Mouse (Mus musculus) telencephalon, adult 2 months (tissue): ENCODE data around the gene Gng3.

Experiments
- DNase-seq: peaks from one replicate; pipeline ENCODE4 v3.0.0-alpha.2; 2011; ENCODE audit warnings: low read depth, low spot score

The Gng3 gene

DNA sequence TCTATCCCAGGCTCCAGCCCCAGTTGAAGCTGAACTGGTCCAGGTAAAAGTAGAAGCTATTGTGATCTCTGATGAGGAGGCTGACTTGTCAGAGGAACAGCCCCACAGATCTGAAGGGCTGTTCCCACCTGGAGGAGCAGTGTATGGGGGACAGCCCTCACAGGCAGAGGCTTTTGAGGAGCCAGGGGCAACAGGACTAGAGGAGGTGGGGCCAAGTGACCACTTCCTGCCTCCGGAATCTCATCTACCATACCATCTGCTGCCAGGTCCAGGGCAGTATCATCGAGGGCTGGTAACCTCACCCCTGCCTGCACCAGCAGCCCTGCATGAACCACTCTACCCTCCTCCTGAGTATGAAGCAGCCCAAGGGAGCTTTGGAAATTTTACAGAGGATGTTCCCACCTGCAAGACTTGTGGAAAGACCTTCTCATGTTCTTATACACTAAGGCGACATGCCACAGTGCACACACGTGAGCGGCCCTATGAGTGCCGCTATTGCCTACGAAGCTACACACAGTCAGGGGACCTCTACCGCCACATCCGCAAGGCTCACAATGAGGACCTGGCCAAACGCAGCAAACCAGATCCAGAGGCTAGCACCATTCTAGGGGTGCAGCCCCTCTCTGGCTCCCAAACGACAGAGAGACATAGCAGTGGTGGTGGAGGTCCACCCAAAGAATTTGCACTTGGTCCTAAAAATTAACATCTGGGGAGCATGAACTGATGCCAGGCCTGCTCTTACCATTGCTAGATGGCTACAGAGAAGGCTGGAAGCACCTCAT lies 34.9 kb downstream of the Gng3 start:
- DNase-seq, result no peak

- no peak for DNase-seq
These were observed 35.7 kb downstream of the Gng3 start for GRCm38 (mm10) chr19:8803204-8803780.

DNA sequence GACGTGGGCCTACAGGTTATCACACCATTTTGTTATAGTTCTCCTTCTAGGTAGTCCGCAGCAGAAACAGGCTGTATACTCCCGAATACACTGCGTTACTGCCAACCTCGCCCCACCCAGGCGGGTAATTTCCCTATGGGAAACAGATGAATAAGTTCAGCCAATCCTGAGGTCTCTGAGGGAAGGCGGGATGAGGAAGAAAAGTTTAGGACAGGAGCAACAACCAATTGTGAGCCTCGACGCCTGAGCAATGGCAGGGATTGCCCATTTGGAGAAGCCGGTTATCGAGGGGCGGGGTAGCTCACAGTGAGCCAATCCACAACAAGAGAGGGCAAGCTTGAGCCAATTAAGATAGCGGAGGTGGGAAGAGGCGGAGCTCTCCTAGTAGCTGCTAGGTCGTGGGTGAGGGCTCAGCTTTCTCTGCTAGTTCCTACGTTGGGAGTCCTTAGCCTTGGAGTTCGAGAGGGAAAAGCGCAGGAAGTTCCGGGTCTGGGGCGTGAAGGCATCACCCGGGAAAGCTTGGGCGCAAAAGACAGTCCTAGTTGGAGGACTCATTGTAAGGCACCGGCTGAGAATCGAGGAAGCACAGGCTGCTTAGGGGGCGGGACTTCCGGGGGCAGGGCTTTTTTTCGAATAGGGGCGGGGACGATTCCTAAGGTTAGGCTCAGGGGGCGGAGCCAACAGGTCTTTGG lies 36.7 kb downstream of the Gng3 start, which contains the start of gene Zbtb3:
Gene Zbtb3, plus strand, starts transcription at position 426 of the 692 bp plus-strand sequence.
- peak; percentile 99 for DNase-seq

- DNase-seq, result no peak
These were observed 40.1 kb downstream of the Gng3 start for GRCm38 (mm10) chr19:8798947-8799315.

GRCm38 (mm10) chr19:8798264-8798946 lies 40.6 kb downstream of the Gng3 start, which contains the start of gene Polr2g:
Gene Polr2g, minus strand, starts transcription at chr19:8798577.
- DNase-seq, result peak; percentile 95

- no peak for DNase-seq
These were observed 48.8 kb downstream of the Gng3 start for GRCm38 (mm10) chr19:8790171-8790570.

- DNase-seq, result peak; percentile 68
These were observed 49.8 kb downstream of the Gng3 start for GRCm38 (mm10) chr19:8789171-8789570.

GRCm38 (mm10) chr19:8788521-8788920 lies 50.5 kb downstream of the Gng3 start:
- DNase-seq, result no peak
